Mouse (Mus musculus): ENCODE results near the gene Olfr789. TPM values are rescaled to one million over a fixed set of nuclear protein-coding genes. Genes with fewer than 3 reads are reported as not detected.

Olfr789 gene
- polyA plus RNA-seq, 1 experiment from 2014 or later, result not detected

Other genes with a start within 250 kb of the Olfr789 start
- gene Olfr774, start 248.5 kb upstream of the Olfr789 start, polyA plus RNA-seq (2014; fragmentation: Nextera tagmentation; extraction: Ambion mirVana), result not detected in 2 replicates
- gene Olfr775, start 236.3 kb upstream of the Olfr789 start, polyA plus RNA-seq (2014; fragmentation: Nextera tagmentation; extraction: Ambion mirVana), result not detected in 2 replicates
- gene Olfr776, start 225.6 kb upstream of the Olfr789 start, polyA plus RNA-seq (2014; fragmentation: Nextera tagmentation; extraction: Ambion mirVana), result 0.08 TPM in 1 of 2 replicates, not detected in the other
- not detected in 2 replicates for gene Olfr777, start 213.3 kb upstream of the Olfr789 start, polyA plus RNA-seq (2014; fragmentation: Nextera tagmentation; extraction: Ambion mirVana)
- gene Olfr780, start 166.6 kb upstream of the Olfr789 start, polyA plus RNA-seq (2014; fragmentation: Nextera tagmentation; extraction: Ambion mirVana), result not detected in 2 replicates
- gene Olfr781, start 155.9 kb upstream of the Olfr789 start, polyA plus RNA-seq (2014; fragmentation: Nextera tagmentation; extraction: Ambion mirVana), result not detected in 2 replicates
- not detected in 2 replicates for gene Olfr782, start 135.9 kb upstream of the Olfr789 start, polyA plus RNA-seq (2014; fragmentation: Nextera tagmentation; extraction: Ambion mirVana)
- 0.14 TPM in 1 of 2 replicates, not detected in the other for gene Olfr784, start 100.7 kb upstream of the Olfr789 start, polyA plus RNA-seq (2014; fragmentation: Nextera tagmentation; extraction: Ambion mirVana)
- not detected in 2 replicates for gene Olfr785, start 79.3 kb upstream of the Olfr789 start, polyA plus RNA-seq (2014; fragmentation: Nextera tagmentation; extraction: Ambion mirVana)
- gene Olfr786, start 57.4 kb upstream of the Olfr789 start, polyA plus RNA-seq (2014; fragmentation: Nextera tagmentation; extraction: Ambion mirVana), result not detected in 2 replicates
- not detected in 2 replicates for gene Olfr787, start 22.9 kb upstream of the Olfr789 start, polyA plus RNA-seq (2014; fragmentation: Nextera tagmentation; extraction: Ambion mirVana)
- gene Olfr788, start 13.8 kb upstream of the Olfr789 start, polyA plus RNA-seq (2014; fragmentation: Nextera tagmentation; extraction: Ambion mirVana), result not detected in 2 replicates
- gene Olfr790, start 13.7 kb downstream of the Olfr789 start, polyA plus RNA-seq (2014; fragmentation: Nextera tagmentation; extraction: Ambion mirVana), result not detected in 2 replicates
- gene Olfr791, start 37.0 kb downstream of the Olfr789 start, polyA plus RNA-seq (2014; fragmentation: Nextera tagmentation; extraction: Ambion mirVana), result not detected in 2 replicates
- not detected in 2 replicates for gene Olfr792, start 54.4 kb downstream of the Olfr789 start, polyA plus RNA-seq (2014; fragmentation: Nextera tagmentation; extraction: Ambion mirVana)
- not detected in 2 replicates for gene Olfr794, start 82.9 kb downstream of the Olfr789 start, polyA plus RNA-seq (2014; fragmentation: Nextera tagmentation; extraction: Ambion mirVana)
- gene Olfr796, start 127.8 kb downstream of the Olfr789 start, polyA plus RNA-seq (2014; fragmentation: Nextera tagmentation; extraction: Ambion mirVana), result not detected in 2 replicates
- gene Olfr798, start 143.2 kb downstream of the Olfr789 start, polyA plus RNA-seq (2014; fragmentation: Nextera tagmentation; extraction: Ambion mirVana), result not detected in 2 replicates
- gene Olfr799, start 152.7 kb downstream of the Olfr789 start, polyA plus RNA-seq (2014; fragmentation: Nextera tagmentation; extraction: Ambion mirVana), result not detected in 2 replicates
- gene Olfr800, start 172.9 kb downstream of the Olfr789 start, polyA plus RNA-seq (2014; fragmentation: Nextera tagmentation; extraction: Ambion mirVana), result not detected in 2 replicates
- not detected in 2 replicates for gene Olfr801, start 189.1 kb downstream of the Olfr789 start, polyA plus RNA-seq (2014; fragmentation: Nextera tagmentation; extraction: Ambion mirVana)
- not detected in 2 replicates for gene Olfr802, start 203.4 kb downstream of the Olfr789 start, polyA plus RNA-seq (2014; fragmentation: Nextera tagmentation; extraction: Ambion mirVana)
- not detected in 2 replicates for gene Olfr803, start 209.5 kb downstream of the Olfr789 start, polyA plus RNA-seq (2014; fragmentation: Nextera tagmentation; extraction: Ambion mirVana)
- not detected in 2 replicates for gene Olfr804, start 218.5 kb downstream of the Olfr789 start, polyA plus RNA-seq (2014; fragmentation: Nextera tagmentation; extraction: Ambion mirVana)
- not detected in 2 replicates for gene Olfr805, start 244.6 kb downstream of the Olfr789 start, polyA plus RNA-seq (2014; fragmentation: Nextera tagmentation; extraction: Ambion mirVana)